Mouse (Mus musculus) kidney, adult 2 months (tissue): ENCODE measurements around the gene Polr2j.

Experiments used
- CTCF ChIP-seq: fragments of 200-500 bp; conservative IDR thresholded peaks from 2 replicates; pipeline ENCODE4 v1.5.1; 2011; ENCODE audit warnings: low read depth, mild to moderate bottlenecking, control low read depth, low read length, moderate library complexity, mixed read lengths; ENCODE audit not compliant: insufficient read depth, insufficient read length
- POLR2A ChIP-seq: fragments of 200-500 bp; IDR thresholded peaks from one replicate; pipeline ENCODE4 v1.6.1; 2011; ENCODE audit warnings: low read depth, low read length, control low read depth

DNA sequence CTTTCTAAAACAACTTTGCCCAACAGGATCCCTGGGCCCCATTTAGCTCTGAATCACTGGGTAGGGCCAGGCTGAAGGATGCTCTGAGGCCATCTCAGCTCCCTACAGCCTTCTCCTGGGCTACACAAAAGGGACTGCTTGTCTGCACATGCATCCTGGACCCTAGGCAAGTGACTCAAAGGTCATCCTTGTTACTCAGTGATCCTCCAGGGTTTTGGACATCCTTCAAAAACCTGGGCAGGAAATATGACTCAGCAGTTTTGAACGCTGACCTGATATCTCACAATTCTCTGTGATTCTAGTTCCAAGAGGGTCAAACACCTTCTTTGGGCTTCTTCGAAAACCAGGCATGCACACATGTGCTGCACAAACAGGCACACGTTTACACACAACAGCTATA is 7.4 kb upstream of the Polr2j start:
- no peak for TF ChIP-seq POLR2A
- TF ChIP-seq CTCF, result no peak
